Mouse (Mus musculus) thymus, postnatal 14 days (tissue): ENCODE results near the gene Mfrp.
"Not testable (repeated sequence)": the region's sequence is repeated elsewhere in the genome, so short reads cannot be mapped to it uniquely, and the experiment has no call there.

Source experiments
- DNase-seq: peaks from one replicate; pipeline ENCODE4 v3.0.0; 2021

Gene Mfrp

GRCm38 (mm10) chr9:44106596-44106995 lies 5.1 kb downstream of the Mfrp start:
- no peak for DNase-seq

- DNase-seq: no peak
Observed at GRCm38 (mm10) chr9:44107110-44107509, 5.6 kb downstream of the Mfrp start, which contains the start of gene C1qtnf5. TSS of gene C1qtnf5 (plus strand) at chr9:44107245.

- no peak for DNase-seq
Observed at GRCm38 (mm10) chr9:44107557-44108179, 6.1 kb downstream of the Mfrp start.

DNA sequence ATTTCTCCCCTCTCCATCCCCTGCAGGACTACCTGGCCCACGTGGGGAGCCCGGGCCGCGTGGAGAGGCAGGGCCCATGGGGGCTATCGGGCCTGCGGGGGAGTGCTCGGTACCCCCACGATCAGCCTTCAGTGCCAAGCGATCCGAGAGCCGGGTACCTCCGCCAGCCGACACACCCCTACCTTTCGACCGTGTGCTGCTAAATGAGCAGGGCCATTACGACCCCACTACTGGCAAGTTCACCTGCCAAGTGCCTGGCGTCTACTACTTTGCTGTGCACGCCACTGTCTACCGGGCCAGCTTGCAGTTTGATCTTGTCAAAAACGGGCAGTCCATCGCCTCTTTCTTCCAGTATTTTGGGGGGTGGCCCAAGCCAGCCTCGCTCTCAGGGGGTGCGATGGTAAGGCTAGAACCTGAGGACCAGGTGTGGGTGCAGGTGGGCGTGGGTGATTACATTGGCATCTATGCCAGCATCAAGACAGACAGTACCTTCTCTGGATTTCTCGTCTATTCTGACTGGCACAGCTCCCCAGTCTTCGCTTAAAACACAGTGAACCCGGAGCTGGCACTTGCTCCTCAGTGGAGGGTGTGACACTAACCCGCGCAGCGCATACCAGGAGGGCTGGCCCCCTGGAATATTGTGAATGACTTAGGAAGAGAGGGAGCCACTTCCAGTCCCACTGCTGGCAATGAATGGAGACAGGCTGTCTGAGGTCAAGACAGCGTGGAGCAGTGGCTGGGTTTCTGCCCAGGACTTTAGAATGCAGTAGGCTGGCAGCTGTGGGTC lies 6.9 kb downstream of the Mfrp start:
- DNase-seq: no peak

GRCm38 (mm10) chr9:44109360-44110095 lies 8.0 kb downstream of the Mfrp start:
- DNase-seq: peak; percentile 81

DNA sequence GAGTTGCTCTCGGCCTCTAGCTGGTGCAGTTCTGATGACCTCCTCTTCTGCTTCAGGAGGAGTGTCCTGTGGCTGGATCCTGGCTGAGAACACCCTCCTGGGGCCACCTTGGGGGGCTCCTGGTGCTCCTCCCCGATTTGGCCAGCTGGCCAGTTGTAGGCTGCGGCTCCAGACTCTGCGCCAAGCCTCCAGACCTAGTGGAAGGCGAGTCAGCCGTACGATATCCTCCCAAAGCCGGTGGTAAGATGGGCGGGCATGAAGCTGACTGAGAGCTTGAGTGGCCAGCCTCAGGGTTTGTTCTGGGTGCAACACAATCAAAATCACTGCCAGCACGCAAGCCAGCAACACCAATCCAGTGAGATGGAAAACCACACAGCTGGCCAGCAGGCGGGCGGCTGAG lies 10.4 kb downstream of the Mfrp start:
- DNase-seq: not testable (repeated sequence)

DNA sequence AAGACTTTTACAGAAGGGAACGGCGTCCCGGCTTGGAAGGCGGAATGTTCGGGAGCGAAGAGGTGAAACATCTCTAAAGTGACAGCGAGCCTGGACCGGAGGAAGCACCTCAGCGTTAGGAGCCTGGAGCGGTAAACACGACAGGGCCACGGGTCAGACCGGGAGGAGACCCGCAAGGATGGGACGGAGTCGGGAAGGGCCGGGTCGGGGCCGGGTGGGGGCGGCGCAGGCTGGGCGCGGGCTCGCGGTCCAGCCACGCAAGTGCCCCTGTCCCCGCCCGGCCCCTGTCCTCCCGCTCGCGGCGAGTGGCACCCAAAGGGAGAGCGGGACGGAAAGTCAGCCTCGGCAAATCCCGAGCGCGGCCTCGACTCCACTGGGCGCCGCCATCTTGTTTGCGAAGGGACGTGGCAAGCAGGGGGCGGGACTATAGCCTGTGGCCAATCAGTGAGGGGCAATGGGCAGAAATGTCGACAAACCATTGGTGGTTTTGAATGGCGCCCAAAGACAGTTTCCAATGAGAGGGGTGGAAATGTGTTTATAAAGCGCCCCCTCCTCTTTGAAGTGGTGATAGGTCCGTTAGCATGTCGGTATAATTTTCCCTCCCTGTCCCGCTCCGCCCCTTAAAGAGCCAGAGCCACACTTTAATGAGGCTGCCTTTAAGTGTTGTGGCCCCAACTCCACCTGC lies 11.7 kb downstream of the Mfrp start, which contains the start of the genes Gm49380 and Rnf26:
Gm49380 (minus strand) TSS at position 396 of the 685 bp plus-strand sequence.
Rnf26 (minus strand) TSS at position 413 of the 685 bp plus-strand sequence.
- DNase-seq: peak; percentile 96

GRCm38 (mm10) chr9:44114453-44114852 lies 12.9 kb downstream of the Mfrp start:
- DNase-seq: no peak

DNA sequence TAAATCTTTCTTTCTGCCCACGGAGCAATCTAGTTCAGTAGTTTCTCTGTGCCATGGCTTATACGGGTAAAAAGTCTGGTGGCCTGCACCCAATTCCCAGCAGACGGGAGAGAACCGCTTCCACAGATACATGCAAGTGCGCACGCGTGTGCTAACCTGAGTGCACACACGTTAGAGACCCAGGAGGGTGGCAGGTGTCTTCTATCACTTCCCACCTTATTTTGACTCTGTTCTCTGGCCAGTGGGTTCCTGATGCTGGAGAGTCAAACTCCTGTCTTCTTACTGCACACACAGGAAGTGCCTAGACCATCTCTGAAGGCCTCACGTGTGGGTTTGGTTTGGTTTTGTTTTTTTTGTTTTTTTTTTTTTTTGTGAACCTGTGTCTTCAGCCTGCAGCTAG lies 14.1 kb downstream of the Mfrp start:
- DNase-seq: no peak

- no peak for DNase-seq
Observed at GRCm38 (mm10) chr9:44116182-44116581, 14.7 kb downstream of the Mfrp start.

GRCm38 (mm10) chr9:44119011-44119410 lies 17.5 kb downstream of the Mfrp start:
- DNase-seq: peak; percentile 77

- DNase-seq: no peak
Observed at GRCm38 (mm10) chr9:44119948-44120465, 18.5 kb downstream of the Mfrp start.

GRCm38 (mm10) chr9:44124317-44124716 lies 22.8 kb downstream of the Mfrp start:
- no peak for DNase-seq

GRCm38 (mm10) chr9:44125026-44125425 lies 23.5 kb downstream of the Mfrp start:
- no peak for DNase-seq

DNA sequence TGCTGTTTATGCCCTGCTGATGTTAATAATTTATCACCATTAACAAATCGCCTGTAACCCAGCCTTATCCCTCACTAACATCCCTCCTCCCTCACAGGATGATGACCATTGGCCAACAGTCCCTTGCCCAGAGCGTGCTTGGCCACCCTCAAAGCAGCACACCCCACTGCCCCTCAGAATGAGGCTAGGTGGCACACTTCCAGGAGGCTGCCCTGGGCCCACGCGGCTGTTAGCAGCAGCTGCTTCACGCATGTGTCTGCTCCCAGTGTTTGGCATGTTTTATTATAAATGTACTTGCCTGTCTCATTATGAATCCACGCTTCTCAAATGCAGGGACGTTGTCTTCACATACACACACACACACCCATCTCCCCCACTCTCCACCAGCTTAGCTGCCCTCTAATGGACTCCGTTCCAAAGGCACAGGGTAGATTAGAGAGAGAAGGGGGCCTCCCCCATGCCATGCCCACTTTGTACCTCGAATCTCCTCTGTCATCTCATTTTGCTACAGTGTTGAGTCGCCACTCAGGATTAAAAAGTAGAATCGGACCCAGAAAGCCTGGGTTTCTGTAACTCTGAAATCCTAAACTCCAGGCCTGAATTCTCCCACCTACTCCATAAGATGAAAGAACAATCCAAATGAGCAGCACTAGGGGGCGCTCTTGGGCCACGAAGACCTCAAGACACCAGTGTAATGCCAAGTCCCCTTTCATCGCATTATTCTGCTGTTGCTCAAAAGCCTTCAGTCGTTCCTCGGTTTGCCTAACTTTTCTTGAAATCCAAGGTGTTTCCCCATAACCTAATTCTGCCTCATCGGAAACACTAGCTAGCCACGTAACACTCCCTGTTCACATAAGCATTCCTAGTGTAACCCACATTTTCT lies 24.3 kb downstream of the Mfrp start:
- DNase-seq: peak; percentile 88

GRCm38 (mm10) chr9:44126746-44127145 lies 25.2 kb downstream of the Mfrp start:
- no peak for DNase-seq

GRCm38 (mm10) chr9:44127351-44127801 lies 25.8 kb downstream of the Mfrp start:
- no peak for DNase-seq

DNA sequence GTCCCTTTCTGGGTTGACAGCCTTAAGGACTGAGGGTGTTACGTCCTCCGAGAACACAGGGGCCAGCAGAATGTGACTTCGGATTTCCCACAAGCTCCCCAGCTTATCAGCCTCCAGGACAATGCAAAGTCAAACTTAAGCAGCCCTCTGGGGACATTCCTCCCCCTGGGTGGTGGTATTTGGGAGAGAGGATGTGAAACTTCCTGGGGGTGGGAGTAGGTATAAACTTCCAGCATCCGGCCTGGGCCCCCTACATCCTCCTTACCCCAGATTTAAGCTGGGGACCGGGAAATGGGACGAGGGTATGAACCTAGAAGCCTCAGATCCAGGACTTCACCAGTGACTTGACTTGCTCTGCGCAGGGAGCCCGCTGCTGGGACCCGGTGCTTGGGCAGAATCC lies 28.1 kb downstream of the Mfrp start:
- DNase-seq: no peak

DNA sequence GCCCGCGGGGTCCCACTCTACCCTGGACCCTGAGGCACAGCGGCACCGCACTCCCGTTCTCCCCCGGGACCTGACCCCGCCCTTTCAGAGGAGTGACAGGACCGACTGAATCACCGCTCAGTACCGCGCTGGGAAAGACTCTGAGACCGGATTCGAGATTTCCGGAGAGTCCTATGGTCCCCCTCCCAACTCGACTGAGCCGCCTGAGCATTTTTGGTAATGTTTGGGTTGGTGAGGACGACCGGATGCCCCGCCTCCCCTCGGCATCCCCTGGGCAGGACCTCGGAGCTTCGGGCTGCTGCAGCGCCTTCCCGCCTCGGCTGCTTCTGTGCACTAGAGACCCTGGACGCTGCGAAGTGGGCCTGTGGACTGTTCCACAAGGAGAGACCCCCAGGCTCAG lies 28.5 kb downstream of the Mfrp start:
- DNase-seq: peak; percentile 84

- DNase-seq: peak; percentile 47
Observed at GRCm38 (mm10) chr9:44130581-44131275, 29.2 kb downstream of the Mfrp start.

DNA sequence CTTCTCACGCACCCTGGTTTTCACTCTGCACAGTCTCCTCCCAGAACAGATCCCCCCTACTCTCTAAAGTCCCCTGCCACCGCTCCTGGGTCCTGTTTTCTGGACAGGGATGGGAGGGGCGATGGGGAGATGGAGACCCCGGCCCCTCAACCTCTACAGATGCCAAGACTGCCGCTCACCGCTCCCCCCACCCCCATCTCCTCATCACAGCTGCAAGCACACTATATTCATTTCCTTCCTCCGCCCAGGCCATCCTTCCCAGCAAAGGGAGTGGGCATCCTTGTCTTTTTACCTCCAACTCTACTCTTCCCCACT lies 29.7 kb downstream of the Mfrp start:
- DNase-seq: no peak
